Mouse (Mus musculus) spleen, postnatal 14 days (tissue): ENCODE data around the gene Znhit1.

Experiments
- DNase-seq, 2 experiments: peaks; one replicate each; pipeline ENCODE4 v3.0.0; 2021 to 2022; ENCODE audit warnings: low spot score in 2 of 2

The Znhit1 gene

DNA sequence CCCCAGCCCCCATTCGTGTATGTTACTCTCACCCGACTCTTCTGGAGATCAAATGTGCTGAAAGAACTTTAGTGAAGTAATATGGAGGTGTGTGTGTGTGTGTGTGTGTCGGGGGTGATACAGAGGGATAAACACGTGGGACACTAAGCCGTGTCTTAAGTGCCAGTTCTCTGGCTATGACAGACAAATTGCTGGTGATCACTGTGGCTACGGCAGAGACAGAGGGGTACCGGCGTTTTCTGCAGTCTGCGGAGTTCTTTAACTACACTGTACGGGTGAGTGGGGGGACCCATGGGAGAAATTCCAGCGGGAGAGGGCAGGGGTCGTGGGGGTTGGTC is at the start of gene Znhit1:
TSS of gene Znhit1 (minus strand) at position 88 of the 338 bp plus-strand sequence.
- no peak for DNase-seq

DNA sequence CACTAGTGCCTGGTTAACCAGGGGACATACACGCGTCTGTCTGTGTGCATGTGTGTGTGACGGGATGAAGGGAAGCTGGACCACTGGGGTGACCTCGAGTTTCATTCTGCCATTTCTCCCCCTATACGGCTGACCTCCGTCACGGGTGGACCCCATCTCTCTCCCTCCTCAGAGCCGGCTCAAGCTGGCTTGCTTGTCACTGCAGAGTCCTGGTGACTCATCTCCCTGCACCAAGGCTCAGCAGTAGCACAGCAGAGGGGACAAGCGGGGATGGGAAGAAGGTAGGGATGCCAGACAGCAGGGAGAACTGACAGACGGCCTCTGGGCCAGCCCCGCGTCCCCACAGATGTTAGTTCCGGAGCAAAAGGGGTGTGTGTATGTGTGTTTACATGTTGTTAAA is 48.4 kb upstream of the Znhit1 start:
- no peak for DNase-seq

DNA sequence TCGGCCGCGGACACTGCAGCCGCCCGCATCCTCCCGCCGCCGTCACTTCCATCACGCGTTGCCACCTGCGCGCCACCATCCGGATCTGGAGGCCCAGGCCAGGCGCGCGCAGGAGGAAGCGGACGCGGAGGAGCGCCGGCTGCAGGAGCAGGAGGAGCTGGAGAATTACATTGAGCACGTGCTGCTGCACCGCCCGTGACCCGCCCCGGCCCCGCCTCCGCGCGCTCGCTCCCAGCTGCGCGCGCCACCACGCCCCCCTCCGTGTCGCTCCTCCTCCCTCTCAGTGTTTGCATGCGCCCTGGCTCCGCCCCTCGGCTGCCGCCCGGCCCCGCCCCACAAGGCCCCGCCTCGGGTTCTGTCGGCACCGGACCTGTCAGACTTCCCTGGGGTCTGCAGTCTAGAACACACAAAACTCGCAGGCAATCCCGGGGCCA is 44.8 kb upstream of the Znhit1 start:
- DNase-seq, result peak; percentile 69 to 80

DNA sequence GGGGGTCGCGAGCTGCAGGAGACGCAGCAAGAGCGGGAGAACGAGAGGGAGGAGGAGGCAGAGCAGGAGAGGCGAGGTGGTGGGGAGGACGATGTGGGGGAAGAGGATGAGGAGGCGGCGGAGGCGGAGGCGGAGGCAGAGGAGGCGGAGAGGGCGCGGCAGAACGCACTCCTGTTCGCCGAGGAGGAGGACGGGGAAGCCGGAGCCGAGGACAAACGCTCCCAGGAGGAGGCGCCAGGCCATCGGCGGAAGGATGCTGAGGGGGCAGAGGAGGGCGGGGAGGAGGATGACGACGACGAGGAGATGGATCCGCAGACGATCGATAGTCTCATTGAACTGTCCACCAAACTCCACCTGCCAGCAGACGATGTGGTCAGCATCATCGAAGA is 44.2 kb upstream of the Znhit1 start:
- no peak for DNase-seq

DNA sequence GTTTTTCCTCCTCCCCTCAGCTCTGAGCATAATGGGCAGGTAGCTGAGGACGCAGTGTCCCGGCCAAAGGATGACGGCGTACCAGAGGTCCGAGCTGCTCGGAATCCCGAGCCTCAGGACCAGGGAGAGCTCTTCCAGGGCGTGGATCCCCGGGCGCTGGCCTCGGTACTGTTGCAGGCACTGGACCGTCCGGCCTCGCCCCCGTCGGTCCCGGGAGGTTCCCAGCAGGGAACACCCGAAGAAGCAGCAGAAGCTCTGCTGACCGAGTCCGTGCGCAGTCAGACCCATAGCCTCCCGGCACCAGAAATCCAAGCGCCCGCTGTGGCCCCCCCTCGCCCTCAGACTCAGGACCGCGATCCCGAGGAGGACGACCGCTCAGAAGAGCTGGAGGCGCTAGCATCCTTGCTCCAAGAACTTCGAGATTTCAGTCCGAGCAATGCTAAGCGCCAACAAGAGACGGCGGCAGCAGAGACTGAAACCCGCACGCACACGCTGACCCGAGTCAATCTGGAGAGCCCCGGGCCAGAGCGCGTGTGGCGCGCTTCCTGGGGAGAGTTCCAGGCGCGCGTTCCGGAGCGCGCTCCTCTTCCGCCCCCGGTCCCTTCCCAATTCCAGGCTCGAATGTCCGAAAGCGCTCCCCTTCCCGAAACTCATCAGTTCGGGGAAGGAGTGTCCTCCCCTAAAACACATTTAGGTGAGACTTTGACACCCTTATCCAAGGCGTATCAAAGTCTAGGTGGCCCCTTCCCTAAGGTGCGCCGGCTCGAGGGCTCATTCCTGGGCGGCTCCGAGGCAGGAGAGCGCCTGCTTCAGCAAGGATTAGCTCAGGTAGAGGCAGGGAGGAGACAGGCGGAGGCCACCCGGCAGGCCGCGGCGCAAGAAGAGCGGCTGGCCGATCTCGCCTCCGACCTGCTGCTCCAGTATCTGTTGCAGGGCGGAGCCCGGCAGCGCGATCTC is 43.5 kb upstream of the Znhit1 start:
- no peak for DNase-seq

DNA sequence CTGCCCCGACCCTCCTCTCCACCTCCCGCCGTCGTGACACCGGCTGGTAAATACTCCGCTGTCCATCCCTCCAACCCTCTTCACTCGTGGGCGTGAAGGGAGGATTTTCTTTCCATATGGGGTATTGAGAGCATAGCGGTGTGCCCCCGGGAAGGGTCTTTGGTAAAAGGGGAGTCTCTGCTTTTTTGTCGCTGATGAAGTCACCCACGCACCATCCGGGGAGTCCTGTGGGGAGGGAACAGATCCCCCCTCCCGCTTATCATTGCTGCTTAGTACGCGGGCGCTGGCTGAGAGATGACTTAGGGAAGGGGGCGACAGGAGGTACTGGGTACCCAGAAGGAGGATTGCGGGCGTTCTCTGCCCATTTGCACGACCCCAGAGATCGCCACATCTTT is 42.6 kb upstream of the Znhit1 start:
- no peak for DNase-seq

DNA sequence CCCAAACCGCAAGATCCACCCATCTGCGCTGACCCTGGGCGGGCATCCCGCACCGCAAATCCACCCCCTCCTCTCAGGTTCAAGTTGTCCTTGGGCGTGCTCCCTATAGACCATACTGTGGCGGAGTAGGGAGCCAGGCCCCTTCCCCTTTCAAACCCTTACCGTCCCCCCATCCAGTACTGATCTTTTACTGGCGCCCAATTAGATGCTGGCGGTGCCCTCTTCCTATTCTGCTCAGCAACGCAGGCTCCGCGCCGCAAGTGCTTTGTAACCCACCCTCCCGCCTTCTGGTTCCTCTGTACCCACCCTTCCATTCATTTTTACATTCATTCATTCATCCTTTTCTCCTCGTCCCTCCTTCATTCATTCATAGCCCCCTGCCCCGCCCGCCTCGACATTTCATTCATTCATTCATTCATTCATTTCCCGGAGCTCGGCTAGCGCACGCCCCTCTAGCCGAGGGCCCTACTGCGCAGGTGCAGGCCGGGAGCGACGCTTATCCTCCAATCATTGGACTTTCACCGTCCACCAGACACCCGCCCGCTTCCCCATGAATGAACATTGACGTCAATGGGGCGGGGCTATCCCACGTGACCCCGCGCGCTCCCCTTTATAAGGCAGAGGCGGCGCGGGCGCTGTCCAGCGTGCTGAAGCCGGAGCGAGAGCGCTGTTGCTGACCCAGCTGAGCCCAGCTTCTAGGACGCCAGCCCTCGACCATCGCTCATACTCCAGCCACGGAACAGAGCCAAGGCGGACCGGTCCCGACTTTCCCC is 42.0 kb upstream of the Znhit1 start:
- peak; percentile 83 to 93 for DNase-seq

DNA sequence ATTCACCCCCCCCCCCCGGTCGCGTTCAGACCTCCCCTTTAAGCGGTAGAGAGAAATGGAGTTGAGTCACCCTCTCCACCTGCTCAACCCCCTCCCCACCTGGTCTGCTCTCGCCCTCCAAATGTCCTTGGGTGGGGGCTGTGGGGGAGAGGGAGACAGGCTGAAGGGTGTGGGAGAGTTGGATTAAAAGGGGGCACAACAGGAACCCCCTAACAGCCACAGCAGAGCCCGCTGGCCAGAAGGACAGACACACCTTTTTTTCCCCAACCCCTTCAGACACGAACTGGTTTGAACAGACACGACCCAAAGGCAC is 41.4 kb upstream of the Znhit1 start:
- DNase-seq, result no peak

DNA sequence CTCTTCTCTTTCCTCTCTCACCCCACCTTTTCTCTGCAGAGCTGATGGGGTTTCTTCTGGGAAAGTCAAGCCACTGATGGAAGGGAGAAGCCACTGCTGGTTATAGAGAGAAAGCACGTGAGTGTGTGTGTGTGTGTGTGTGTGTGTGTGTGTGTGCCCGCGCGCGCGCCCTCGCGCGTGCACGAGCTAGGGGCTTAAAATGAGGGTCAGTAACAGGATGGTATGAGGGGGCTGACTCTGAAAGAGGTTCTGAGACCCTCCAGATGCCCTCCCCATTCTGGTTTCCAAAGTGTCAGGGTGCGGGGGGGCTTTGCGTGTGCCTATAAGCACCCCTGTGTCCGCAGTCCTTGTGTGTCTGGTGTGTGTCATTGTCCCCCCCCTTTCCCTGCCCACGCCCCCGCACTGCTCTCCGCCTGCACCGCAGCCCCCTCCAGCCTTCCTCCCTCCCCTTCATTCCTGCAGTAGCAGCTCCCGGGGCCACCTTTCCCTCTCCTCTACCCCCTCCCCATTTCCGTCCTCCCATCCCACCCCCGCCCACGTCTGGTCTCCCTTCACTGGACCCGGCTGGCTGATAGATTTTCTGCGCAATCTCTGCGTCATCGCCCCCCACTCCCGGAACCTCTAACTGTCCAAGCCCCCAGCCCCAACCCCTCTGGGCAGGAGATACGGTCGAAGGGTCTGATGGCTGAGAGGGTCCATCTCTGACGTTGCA is 40.9 kb upstream of the Znhit1 start:
- DNase-seq, result no peak

DNA sequence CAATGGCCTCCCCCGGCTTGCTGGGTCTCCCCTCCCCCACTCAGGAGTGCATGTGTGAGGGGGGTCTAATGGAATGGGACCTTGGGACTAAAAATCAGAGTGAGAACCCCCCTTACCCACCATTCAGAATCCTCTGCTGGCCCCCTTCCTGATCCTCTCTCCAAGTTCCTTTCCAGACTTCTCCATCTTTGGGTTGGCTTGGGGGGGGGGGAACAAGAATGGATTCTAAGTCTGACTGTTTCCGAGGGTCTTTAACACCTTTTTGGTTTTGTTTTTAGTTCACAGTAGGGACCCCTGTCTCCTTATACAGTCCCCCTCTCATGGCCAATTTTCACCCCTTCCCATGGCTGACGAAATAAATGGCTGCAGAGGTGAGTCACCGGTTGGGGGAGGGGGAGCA is 38.3 kb upstream of the Znhit1 start, which contains the start of gene Vgf:
TSS of gene Vgf (plus strand) at position 301 of the 400 bp plus-strand sequence.
- no peak for DNase-seq

DNA sequence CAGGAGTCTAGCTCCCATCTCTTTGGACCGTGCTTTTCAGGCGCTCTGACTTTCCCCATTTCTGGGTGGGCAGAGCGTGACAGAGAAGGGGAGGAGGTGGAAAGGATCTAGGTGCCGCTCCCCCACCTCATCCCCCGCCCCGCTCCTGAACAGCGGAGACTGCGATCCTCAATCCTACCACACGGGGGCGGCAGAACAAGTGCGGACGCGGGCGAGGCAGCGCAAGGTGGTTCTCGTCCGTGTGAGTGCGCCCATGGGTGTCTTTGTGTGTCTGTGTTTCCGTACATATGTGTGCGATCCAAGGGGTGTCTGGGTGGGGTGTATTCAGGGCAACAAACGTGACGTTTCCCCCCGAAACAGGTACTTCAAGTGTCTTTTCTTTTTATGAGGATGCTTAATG is 37.3 kb upstream of the Znhit1 start:
- peak; percentile 58 to 76 for DNase-seq

DNA sequence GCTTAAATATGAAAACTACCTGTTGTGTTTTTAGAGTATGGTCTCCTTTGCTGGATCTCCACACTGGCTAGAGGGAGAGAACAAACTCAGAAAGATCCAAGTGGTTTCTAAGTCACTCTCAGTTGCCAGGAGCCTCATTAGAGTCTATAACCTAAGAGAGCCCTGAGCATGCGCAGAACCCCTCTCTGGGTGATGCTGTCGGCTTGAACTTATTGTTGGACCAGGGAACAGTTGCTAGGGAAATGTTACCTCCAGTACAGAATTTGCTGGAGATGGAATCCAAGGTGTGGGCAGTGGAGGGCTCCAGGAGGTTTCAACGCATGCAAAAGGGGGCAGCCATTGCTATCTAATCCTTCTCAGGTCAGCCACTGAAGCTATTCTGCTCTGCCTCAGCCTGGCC is 36.5 kb upstream of the Znhit1 start:
- no peak for DNase-seq

DNA sequence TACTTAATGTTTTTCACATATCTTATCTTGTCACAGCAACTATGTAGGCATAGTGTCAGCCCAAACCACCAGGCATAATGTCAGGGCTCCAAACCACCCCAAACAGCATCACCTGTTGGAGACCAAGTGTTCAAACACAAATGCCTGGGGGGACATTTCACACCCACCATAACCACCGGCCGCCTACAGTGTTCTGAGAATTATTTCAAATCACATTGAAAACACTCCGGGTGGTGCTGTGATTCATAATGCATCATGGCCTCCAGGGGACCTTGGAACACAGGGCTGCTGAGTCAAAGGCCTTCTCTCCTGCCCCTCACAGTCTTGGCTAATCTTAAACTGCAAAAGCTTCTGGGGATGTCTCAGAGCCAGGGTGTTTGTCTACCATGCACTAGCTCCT is 28.1 kb upstream of the Znhit1 start:
- DNase-seq, result no peak

DNA sequence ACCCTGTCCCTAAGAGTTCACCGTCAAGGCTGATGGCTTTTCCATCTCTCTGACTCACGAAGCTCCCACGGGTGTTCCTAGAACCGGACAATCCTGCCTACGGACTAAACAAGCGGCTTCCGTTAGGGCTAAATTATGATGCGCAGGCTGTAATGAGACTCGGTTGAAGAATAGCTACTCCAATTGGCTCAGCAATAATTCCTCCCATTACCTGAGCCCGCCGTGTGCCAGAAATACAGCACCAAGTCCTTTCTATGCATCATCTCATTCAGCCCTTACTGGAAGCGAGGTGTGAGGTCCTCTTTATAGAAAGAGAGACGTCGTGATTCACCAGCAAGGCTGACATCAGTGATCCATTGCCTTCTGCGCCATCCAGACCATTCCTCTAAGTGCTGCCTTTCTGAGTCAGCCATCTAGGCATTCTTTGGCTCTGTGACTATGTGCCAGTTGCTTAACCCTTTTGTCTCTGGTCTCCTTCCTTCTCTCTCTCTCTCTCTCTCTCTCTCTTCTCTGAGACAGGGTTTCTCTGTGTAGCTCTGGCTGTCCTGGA is 24.7 kb upstream of the Znhit1 start:
- DNase-seq, result no peak

DNA sequence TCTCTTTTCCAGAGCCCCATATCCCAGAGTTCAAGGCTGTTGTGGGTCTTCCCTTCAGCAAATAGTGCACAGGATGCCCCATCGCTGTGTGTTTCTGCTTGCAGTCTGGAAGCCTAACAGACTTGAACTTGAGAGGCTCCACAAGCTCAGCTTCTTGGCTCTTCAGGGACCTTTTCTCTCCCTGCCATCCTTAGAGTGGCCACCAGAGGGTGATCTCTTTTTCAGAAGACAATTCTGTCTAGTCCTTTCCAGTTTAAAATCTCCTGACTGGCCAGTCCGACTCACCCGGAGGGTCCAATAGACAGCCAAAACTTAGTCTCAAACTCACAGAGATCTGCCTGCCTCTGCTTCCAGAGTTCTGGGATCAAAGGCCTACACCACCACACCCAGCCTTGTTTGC is 22.2 kb upstream of the Znhit1 start:
- DNase-seq, result peak in 1 of 2 experiments; percentile 39

DNA sequence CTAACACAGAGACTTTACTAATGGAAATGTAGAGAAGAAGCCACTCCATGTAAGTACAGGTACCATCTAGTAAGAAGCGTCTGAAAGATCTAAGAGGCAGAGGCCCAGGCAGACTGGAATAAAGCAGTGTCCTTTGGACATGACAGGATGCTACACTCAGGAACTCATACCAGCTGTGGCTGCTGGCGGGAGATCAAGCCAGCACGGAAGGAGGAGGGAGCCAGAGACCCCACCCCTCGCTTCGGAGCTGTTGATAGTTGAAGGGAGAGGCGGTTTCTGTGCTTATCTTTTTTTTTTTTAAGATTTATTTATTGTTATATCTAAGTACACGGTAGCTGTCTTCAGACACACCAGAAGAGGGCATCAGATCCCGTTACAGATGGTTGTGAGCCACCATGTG is 19.5 kb upstream of the Znhit1 start:
- no peak for DNase-seq

DNA sequence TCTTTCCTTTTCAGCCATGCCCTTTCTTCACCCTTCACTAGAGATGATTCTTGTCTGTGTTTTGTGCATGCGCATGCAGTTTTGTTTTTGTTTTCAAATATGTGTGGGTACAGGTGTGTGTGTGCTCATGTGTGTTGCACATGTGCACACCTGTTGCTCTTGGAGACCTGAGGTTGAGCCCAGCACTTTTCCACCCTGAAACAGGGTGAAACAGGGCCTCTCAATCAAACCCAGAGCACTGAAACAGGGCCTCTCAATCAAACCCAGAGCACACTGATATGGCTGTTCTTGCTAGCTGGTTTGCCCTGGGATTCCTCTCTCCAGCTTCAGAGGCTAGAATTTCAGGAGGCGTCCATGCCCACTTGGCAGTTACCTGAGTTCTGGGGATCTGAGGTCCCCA is 12.8 kb upstream of the Znhit1 start:
- no peak for DNase-seq

DNA sequence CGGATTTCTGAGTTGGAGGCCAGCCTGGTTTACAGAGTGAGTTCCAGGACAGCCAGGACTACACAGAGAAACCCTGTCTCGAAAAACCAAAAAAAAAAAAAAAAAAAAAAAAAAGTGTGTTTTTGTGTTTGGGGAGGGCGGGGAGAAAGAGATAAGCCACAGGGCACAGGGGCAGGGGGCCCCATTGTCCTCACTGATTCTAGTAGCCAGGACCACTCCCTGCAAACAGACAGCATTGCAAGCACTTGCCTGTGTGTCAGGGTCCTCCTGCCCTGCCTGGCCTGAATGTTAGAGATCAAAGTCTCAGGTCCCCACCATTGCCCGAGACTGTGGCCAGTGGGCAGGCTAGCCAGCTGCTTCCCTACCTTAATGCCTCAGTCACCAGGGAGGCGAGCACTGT is 11.6 kb upstream of the Znhit1 start:
- DNase-seq, result no peak

DNA sequence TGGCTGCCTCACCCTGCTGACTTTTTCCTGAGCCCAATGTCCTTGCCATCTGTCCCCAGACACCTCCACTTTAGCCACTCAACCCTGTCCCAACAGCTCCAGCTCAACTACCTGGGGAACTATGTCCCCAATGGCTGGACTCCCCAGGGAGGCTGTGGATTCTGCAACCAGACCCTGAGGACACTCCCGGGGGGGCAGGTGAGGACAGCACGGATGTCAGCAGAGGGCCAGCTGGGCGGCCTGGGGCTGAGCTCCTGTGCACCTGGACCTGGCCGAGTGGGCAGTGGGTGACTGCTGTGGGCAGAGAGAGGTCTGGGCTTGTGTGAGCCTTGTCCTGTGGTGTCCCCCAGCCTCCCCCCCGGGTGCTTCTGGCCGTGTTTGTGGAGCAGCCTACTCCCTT is 2.0 kb upstream of the Znhit1 start:
- no peak for DNase-seq

DNA sequence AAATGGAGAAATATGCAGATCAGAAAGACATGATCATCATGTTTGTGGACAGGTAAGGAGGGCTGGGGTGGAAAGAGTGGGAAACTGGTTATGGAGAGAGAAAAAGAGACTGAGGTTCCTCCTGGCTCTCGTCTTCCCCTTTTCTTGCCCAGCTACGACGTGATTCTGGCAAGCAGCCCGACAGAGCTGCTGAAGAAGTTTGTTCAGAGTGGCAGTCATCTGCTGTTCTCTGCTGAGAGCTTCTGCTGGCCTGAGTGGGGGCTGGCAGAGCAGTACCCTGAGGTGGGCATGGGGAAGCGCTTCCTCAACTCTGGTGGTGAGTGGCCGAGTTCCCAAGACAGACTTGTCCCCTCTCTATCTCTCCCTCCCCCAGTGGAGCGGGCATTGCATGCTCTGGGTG is 599 bp upstream of the Znhit1 start:
- no peak for DNase-seq

DNA sequence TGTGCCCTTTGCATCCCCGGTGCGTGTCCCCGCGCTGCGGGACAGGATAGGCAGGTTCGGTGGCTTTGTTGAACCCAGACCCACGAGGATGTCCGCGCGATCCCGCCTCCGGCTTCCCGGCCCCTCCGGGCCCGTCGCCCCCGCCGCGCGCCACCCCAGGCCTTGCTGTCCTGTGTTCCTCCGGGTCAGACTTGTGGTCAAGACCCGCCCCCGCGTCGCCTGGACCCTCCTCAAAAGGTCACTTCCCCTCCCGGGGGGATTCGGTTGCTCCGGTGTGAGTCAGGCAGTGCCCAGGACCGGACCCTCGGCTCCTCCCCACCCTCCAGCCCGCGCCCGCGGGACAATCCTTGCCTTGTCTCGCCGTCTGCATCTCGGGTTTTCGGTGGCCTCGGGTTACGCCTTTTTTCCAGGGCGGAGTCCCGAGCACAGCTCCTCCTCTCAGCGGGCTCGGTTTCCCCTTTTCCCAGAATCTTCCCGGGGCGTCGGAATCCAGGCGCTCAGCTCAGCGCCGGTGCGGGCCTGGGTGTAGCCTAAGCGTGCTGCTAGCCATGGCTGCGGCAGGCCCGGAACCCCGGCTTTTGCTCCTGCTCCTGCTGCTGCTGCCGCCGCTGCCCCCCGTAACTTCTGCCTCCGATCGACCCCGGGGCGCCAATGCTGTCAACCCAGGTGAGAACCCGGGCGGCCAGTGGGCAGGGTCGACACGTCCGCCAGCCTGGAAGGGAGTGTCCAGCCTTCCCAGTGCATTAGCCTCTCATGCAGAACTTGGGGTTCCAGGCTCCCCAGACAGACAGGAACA is 485 bp downstream of the Znhit1 start:
- peak; percentile 45 to 48 for DNase-seq
